Mouse (Mus musculus) kidney, adult 9 months (tissue): ENCODE measurements at regions not wholly inside any gene's neighbourhood (a gene's known extent, or its start where the extent isn't known, plus 50 kb on each side); places are given as distances from the start of the nearest gene placed in this dataset.
A peak's percentile ranks its signal among the peaks of the same experiment; 100 is the strongest.
"Not testable (repeated sequence)": the region's sequence is repeated elsewhere in the genome, so short reads cannot be mapped to it uniquely, and the experiment has no call there.

Source experiments
- DNase-seq: peaks from one replicate; pipeline ENCODE4 v3.0.0; 2022

- DNase-seq = not testable (repeated sequence)
Observed at GRCm38 (mm10) chr8:71823655-71824622, 57.9 kb upstream of the Zfp709 start.

- DNase-seq = not testable (repeated sequence)
Observed at GRCm38 (mm10) chr8:71822749-71823148, 59.1 kb upstream of the Zfp709 start.

GRCm38 (mm10) chr8:71819936-71820335, 61.9 kb upstream of the Zfp709 start:
- not testable (repeated sequence) for DNase-seq

- not testable (repeated sequence) for DNase-seq
Observed at GRCm38 (mm10) chr8:71819381-71819780, 62.4 kb upstream of the Zfp709 start.

- DNase-seq = not testable (repeated sequence)
Observed at GRCm38 (mm10) chr8:71816272-71817034, 65.4 kb upstream of the Zfp709 start.

GRCm38 (mm10) chr8:71815813-71816212, 66.0 kb upstream of the Zfp709 start:
- not testable (repeated sequence) for DNase-seq

- not testable (repeated sequence) for DNase-seq
Observed at GRCm38 (mm10) chr8:71814740-71815514, 66.9 kb upstream of the Zfp709 start.

- not testable (repeated sequence) for DNase-seq
Observed at GRCm38 (mm10) chr8:71813889-71814288, 67.9 kb upstream of the Zfp709 start.

GRCm38 (mm10) chr8:71813239-71813638, 68.6 kb upstream of the Zfp709 start:
- not testable (repeated sequence) for DNase-seq

- DNase-seq = not testable (repeated sequence)
Observed at GRCm38 (mm10) chr8:71807788-71808187, 74.0 kb upstream of the Zfp709 start.

GRCm38 (mm10) chr8:71804586-71804985, 77.2 kb upstream of the Zfp709 start:
- not testable (repeated sequence) for DNase-seq

- DNase-seq = not testable (repeated sequence)
Observed at GRCm38 (mm10) chr8:71802226-71802625, 76.7 kb upstream of the Fcho1 start.

GRCm38 (mm10) chr8:71789031-71789460, 63.5 kb upstream of the Fcho1 start:
- peak; percentile 29 for DNase-seq

GRCm38 (mm10) chr8:71780624-71781023, 55.1 kb upstream of the Fcho1 start:
- DNase-seq = not testable (repeated sequence)

GRCm38 (mm10) chr8:71779824-71780223, 54.3 kb upstream of the Fcho1 start:
- not testable (repeated sequence) for DNase-seq

- not testable (repeated sequence) for DNase-seq
Observed at GRCm38 (mm10) chr8:71779380-71779779, 53.9 kb upstream of the Fcho1 start.

- DNase-seq = no peak
Observed at GRCm38 (mm10) chr8:71778916-71779315, 53.4 kb upstream of the Fcho1 start.
